Mouse (Mus musculus) brain, embryonic 18.5 days (tissue): ENCODE data around the gene Cers1.
A peak's percentile ranks its signal among the peaks of the same experiment; 100 is the strongest.

Experiments used
- DNase-seq: peaks from one replicate; pipeline ENCODE4 v3.0.0-alpha.2; 2012; ENCODE audit warnings: low read depth, low spot score

Cers1 gene

GRCm38 (mm10) chr8:70316511-70317504, 1.2 kb downstream of the Cers1 start:
- peak; percentile 91 for DNase-seq

- DNase-seq = no peak
These were observed 2.3 kb downstream of the Cers1 start for GRCm38 (mm10) chr8:70317872-70318271.

- no peak for DNase-seq
These were observed 8.1 kb downstream of the Cers1 start for GRCm38 (mm10) chr8:70323716-70324115.

- no peak for DNase-seq
These were observed 11.9 kb downstream of the Cers1 start for GRCm38 (mm10) chr8:70327512-70327911.

- DNase-seq = no peak
These were observed 13.7 kb downstream of the Cers1 start, which contains the start of gene Gdf1 for GRCm38 (mm10) chr8:70329124-70329834. Gene Gdf1, plus strand, starts transcription at chr8:70329817.

GRCm38 (mm10) chr8:70329835-70330740, 14.5 kb downstream of the Cers1 start:
- DNase-seq = no peak

GRCm38 (mm10) chr8:70330741-70331364, 15.3 kb downstream of the Cers1 start:
- DNase-seq = no peak

GRCm38 (mm10) chr8:70331526-70331925, 16.0 kb downstream of the Cers1 start:
- DNase-seq = no peak

GRCm38 (mm10) chr8:70332070-70332877, 16.7 kb downstream of the Cers1 start:
- no peak for DNase-seq

GRCm38 (mm10) chr8:70332878-70333202, 17.3 kb downstream of the Cers1 start:
- no peak for DNase-seq

- DNase-seq = no peak
These were observed 23.4 kb downstream of the Cers1 start for GRCm38 (mm10) chr8:70338931-70339330.

GRCm38 (mm10) chr8:70340659-70341058, 25.1 kb downstream of the Cers1 start:
- no peak for DNase-seq

- no peak for DNase-seq
These were observed 26.4 kb downstream of the Cers1 start for GRCm38 (mm10) chr8:70342007-70342406.

- no peak for DNase-seq
These were observed 27.5 kb downstream of the Cers1 start for GRCm38 (mm10) chr8:70343076-70343475.

- no peak for DNase-seq
These were observed 28.1 kb downstream of the Cers1 start for GRCm38 (mm10) chr8:70343696-70344095.

GRCm38 (mm10) chr8:70344279-70344678, 28.7 kb downstream of the Cers1 start:
- DNase-seq = no peak

- no peak for DNase-seq
These were observed 31.9 kb downstream of the Cers1 start for GRCm38 (mm10) chr8:70347443-70347842.

- no peak for DNase-seq
These were observed 32.4 kb downstream of the Cers1 start for GRCm38 (mm10) chr8:70347860-70348420.

- no peak for DNase-seq
These were observed 35.7 kb downstream of the Cers1 start for GRCm38 (mm10) chr8:70351035-70351999.
